Mouse (Mus musculus): ENCODE measurements at regions not wholly inside any gene's neighbourhood (a gene's known extent, or its start where the extent isn't known, plus 50 kb on each side); places are given as distances from the start of the nearest gene placed in this dataset.

- Histone ChIP-seq H3K36me3 (ENCODE audit: control insufficient read depth, insufficient read depth, low read length) (no peaks in the 10 kb centered on the region), H3K4me3 (ENCODE audit: low read depth, low read length) (no peak overlapping the region), H3K27ac (ENCODE audit: low read depth, low read length) (no peak overlapping the region), H3K27me3 (ENCODE audit: control insufficient read depth, insufficient read depth, low read length) (no peaks in the 10 kb centered on the region), H3K4me1 (ENCODE audit: control insufficient read depth, insufficient read depth, low read length) (no peaks in the 10 kb centered on the region), H3K9ac (ENCODE audit: low read length) (no peak overlapping the region), H3K9me3 (ENCODE audit: control insufficient read depth, low read length) (no peaks in the 10 kb centered on the region), H3K4me2 (ENCODE audit: low read depth) (no peak overlapping the region)
- ATAC-seq (ENCODE audit: insufficient read depth, low FRiP score, low TSS enrichment) (no peak), DNase-seq (ENCODE audit: low spot score) (no peak)
- WGBS = 94% methylated on average over 1 of the region's 1 CpGs
These were observed 1526.4 kb upstream of the Got2 start for GRCm38 (mm10) chr8:97414742-97415141.

GRCm38 (mm10) chr8:97403308-97403707 is 1515.0 kb upstream of the Got2 start:
- 71% methylated on average over 2 of the region's 2 CpGs for WGBS
- H3K4me2 ChIP-seq (ENCODE audit: low read depth) = no peak overlapping the region
- H3K4me1 ChIP-seq (ENCODE audit: control insufficient read depth, insufficient read depth, low read length) = no peaks in the 10 kb centered on the region
- H3K27me3 ChIP-seq (ENCODE audit: control insufficient read depth, insufficient read depth, low read length) = no peaks in the 10 kb centered on the region
- no peak overlapping the region for H3K4me3 ChIP-seq (ENCODE audit: low read depth, low read length)
- no peaks in the 10 kb centered on the region for H3K36me3 ChIP-seq (ENCODE audit: control insufficient read depth, insufficient read depth, low read length)
- no peak for ATAC-seq (ENCODE audit: insufficient read depth, low FRiP score, low TSS enrichment)
- DNase-seq (ENCODE audit: low spot score) = no peak
- H3K9me3 ChIP-seq (ENCODE audit: control insufficient read depth, low read length) = no peaks in the 10 kb centered on the region
- no peak overlapping the region for H3K9ac ChIP-seq (ENCODE audit: low read length)
- no peak overlapping the region for H3K27ac ChIP-seq (ENCODE audit: low read depth, low read length)

- no peak overlapping the region for H3K4me2 ChIP-seq (ENCODE audit: low read depth)
- DNase-seq (ENCODE audit: low spot score) (no peak), ATAC-seq (ENCODE audit: insufficient read depth, low FRiP score, low TSS enrichment) (no peak)
- no peaks in the 10 kb centered on the region for H3K4me1 ChIP-seq (ENCODE audit: control insufficient read depth, insufficient read depth, low read length)
- H3K36me3 ChIP-seq (ENCODE audit: control insufficient read depth, insufficient read depth, low read length) = no peaks in the 10 kb centered on the region
- H3K4me3 ChIP-seq (ENCODE audit: low read depth, low read length) = no peak overlapping the region
- no peaks in the 10 kb centered on the region for H3K27me3 ChIP-seq (ENCODE audit: control insufficient read depth, insufficient read depth, low read length)
- no peaks in the 10 kb centered on the region for H3K9me3 ChIP-seq (ENCODE audit: control insufficient read depth, low read length)
- WGBS = 22% methylated on average over 7 of the region's 7 CpGs
- H3K9ac ChIP-seq (ENCODE audit: low read length) = no peak overlapping the region
- no peak overlapping the region for H3K27ac ChIP-seq (ENCODE audit: low read depth, low read length)
These were observed 1509.0 kb upstream of the Got2 start for GRCm38 (mm10) chr8:97397327-97397719.

- WGBS = 22% methylated on average over 5 of the region's 5 CpGs
These were observed 1508.4 kb upstream of the Got2 start for GRCm38 (mm10) chr8:97396634-97397326.

GRCm38 (mm10) chr8:97389651-97390050 is 1501.3 kb upstream of the Got2 start:
- no peaks in the 10 kb centered on the region for H3K27me3 ChIP-seq (ENCODE audit: control insufficient read depth, insufficient read depth, low read length)
- H3K9ac ChIP-seq (ENCODE audit: low read length) = no peak overlapping the region
- ATAC-seq (ENCODE audit: insufficient read depth, low FRiP score, low TSS enrichment) = no peak
- H3K4me2 ChIP-seq (ENCODE audit: low read depth) = no peak overlapping the region
- no peak overlapping the region for H3K27ac ChIP-seq (ENCODE audit: low read depth, low read length)
- no peak for DNase-seq (ENCODE audit: low spot score)
- H3K9me3 ChIP-seq (ENCODE audit: control insufficient read depth, low read length) = no peaks in the 10 kb centered on the region
- H3K36me3 ChIP-seq (ENCODE audit: control insufficient read depth, insufficient read depth, low read length) = no peaks in the 10 kb centered on the region
- no peak overlapping the region for H3K4me3 ChIP-seq (ENCODE audit: low read depth, low read length)
- no peaks in the 10 kb centered on the region for H3K4me1 ChIP-seq (ENCODE audit: control insufficient read depth, insufficient read depth, low read length)
- 3% methylated on average over 7 of the region's 7 CpGs for WGBS

More at GRCm38 (mm10) chr8:97396634-97397326, 1508.4 kb upstream of the Got2 start:
- Histone ChIP-seq H3K4me3 (ENCODE audit: low read depth, low read length) (no peak overlapping the region), H3K9ac (ENCODE audit: low read length) (no peak overlapping the region), H3K36me3 (ENCODE audit: control insufficient read depth, insufficient read depth, low read length) (no peaks in the 10 kb centered on the region), H3K9me3 (ENCODE audit: control insufficient read depth, low read length) (no peaks in the 10 kb centered on the region), H3K4me1 (ENCODE audit: control insufficient read depth, insufficient read depth, low read length) (no peaks in the 10 kb centered on the region), H3K27ac (ENCODE audit: low read depth, low read length) (no peak overlapping the region), H3K4me2 (ENCODE audit: low read depth) (no peak overlapping the region), H3K27me3 (ENCODE audit: control insufficient read depth, insufficient read depth, low read length) (no peaks in the 10 kb centered on the region)
- ATAC-seq (ENCODE audit: insufficient read depth, low FRiP score, low TSS enrichment) (no peak), DNase-seq (ENCODE audit: low spot score) (no peak)

GRCm38 (mm10) chr8:97389149-97389548 is 1500.8 kb upstream of the Got2 start:
- Histone ChIP-seq H3K4me1 (ENCODE audit: control insufficient read depth, insufficient read depth, low read length) (no peaks in the 10 kb centered on the region), H3K27ac (ENCODE audit: low read depth, low read length) (no peak overlapping the region), H3K4me3 (ENCODE audit: low read depth, low read length) (no peak overlapping the region), H3K9me3 (ENCODE audit: control insufficient read depth, low read length) (no peaks in the 10 kb centered on the region), H3K27me3 (ENCODE audit: control insufficient read depth, insufficient read depth, low read length) (no peaks in the 10 kb centered on the region), H3K36me3 (ENCODE audit: control insufficient read depth, insufficient read depth, low read length) (no peaks in the 10 kb centered on the region), H3K4me2 (ENCODE audit: low read depth) (no peak overlapping the region), H3K9ac (ENCODE audit: low read length) (no peak overlapping the region)
- ATAC-seq (ENCODE audit: insufficient read depth, low FRiP score, low TSS enrichment) = no peak
- 21% methylated on average over 2 of the region's 2 CpGs for WGBS
- no peak for DNase-seq (ENCODE audit: low spot score)

GRCm38 (mm10) chr8:97374911-97375771 is 1486.8 kb upstream of the Got2 start:
- no peak for DNase-seq (ENCODE audit: low spot score)
- H3K27me3 ChIP-seq (ENCODE audit: control insufficient read depth, insufficient read depth, low read length) = no peaks in the 10 kb centered on the region
- WGBS = 86% methylated on average over 3 of the region's 3 CpGs

GRCm38 (mm10) chr8:97346630-97347029 is 1458.3 kb upstream of the Got2 start:
- ATAC-seq (ENCODE audit: insufficient read depth, low FRiP score, low TSS enrichment) = no peak
- WGBS = 93% methylated on average over 6 of the region's 6 CpGs
- Histone ChIP-seq H3K36me3 (ENCODE audit: control insufficient read depth, insufficient read depth, low read length) (no peaks in the 10 kb centered on the region), H3K4me2 (ENCODE audit: low read depth) (no peak overlapping the region), H3K27me3 (ENCODE audit: control insufficient read depth, insufficient read depth, low read length) (no peaks in the 10 kb centered on the region), H3K9me3 (ENCODE audit: control insufficient read depth, low read length) (no peaks in the 10 kb centered on the region), H3K4me3 (ENCODE audit: low read depth, low read length) (no peak overlapping the region), H3K9ac (ENCODE audit: low read length) (no peak overlapping the region), H3K27ac (ENCODE audit: low read depth, low read length) (no peak overlapping the region), H3K4me1 (ENCODE audit: control insufficient read depth, insufficient read depth, low read length) (no peaks in the 10 kb centered on the region)
- no peak for DNase-seq (ENCODE audit: low spot score)

More at GRCm38 (mm10) chr8:97374911-97375771, 1486.8 kb upstream of the Got2 start:
- H3K4me2 ChIP-seq (ENCODE audit: low read depth) = no peak overlapping the region
- no peaks in the 10 kb centered on the region for H3K9me3 ChIP-seq (ENCODE audit: control insufficient read depth, low read length)
- no peaks in the 10 kb centered on the region for H3K36me3 ChIP-seq (ENCODE audit: control insufficient read depth, insufficient read depth, low read length)
- H3K4me3 ChIP-seq (ENCODE audit: low read depth, low read length) = no peak overlapping the region
- ATAC-seq (ENCODE audit: insufficient read depth, low FRiP score, low TSS enrichment) = no peak
- H3K9ac ChIP-seq (ENCODE audit: low read length) = no peak overlapping the region
- no peaks in the 10 kb centered on the region for H3K4me1 ChIP-seq (ENCODE audit: control insufficient read depth, insufficient read depth, low read length)
- H3K27ac ChIP-seq (ENCODE audit: low read depth, low read length) = no peak overlapping the region

- H3K4me3 ChIP-seq (ENCODE audit: low read depth, low read length) = no peak overlapping the region
- 70% methylated on average over 4 of the region's 4 CpGs for WGBS
- H3K4me1 ChIP-seq (ENCODE audit: control insufficient read depth, insufficient read depth, low read length) = no peaks in the 10 kb centered on the region
- no peaks in the 10 kb centered on the region for H3K36me3 ChIP-seq (ENCODE audit: control insufficient read depth, insufficient read depth, low read length)
- H3K9me3 ChIP-seq (ENCODE audit: control insufficient read depth, low read length) = no peaks in the 10 kb centered on the region
- DNase-seq (ENCODE audit: low spot score) = no peak
- no peak overlapping the region for H3K9ac ChIP-seq (ENCODE audit: low read length)
- H3K27me3 ChIP-seq (ENCODE audit: control insufficient read depth, insufficient read depth, low read length) = no peaks in the 10 kb centered on the region
- no peak overlapping the region for H3K27ac ChIP-seq (ENCODE audit: low read depth, low read length)
- ATAC-seq (ENCODE audit: insufficient read depth, low FRiP score, low TSS enrichment) = no peak
- no peak overlapping the region for H3K4me2 ChIP-seq (ENCODE audit: low read depth)
These were observed 1427.2 kb upstream of the Got2 start for GRCm38 (mm10) chr8:97315497-97315896.

Data from neural tube, embryonic 11.5 days (tissue).